Mouse (Mus musculus): Measurements from ENCODE around the gene Cpne9.

The Cpne9 gene

DNA sequence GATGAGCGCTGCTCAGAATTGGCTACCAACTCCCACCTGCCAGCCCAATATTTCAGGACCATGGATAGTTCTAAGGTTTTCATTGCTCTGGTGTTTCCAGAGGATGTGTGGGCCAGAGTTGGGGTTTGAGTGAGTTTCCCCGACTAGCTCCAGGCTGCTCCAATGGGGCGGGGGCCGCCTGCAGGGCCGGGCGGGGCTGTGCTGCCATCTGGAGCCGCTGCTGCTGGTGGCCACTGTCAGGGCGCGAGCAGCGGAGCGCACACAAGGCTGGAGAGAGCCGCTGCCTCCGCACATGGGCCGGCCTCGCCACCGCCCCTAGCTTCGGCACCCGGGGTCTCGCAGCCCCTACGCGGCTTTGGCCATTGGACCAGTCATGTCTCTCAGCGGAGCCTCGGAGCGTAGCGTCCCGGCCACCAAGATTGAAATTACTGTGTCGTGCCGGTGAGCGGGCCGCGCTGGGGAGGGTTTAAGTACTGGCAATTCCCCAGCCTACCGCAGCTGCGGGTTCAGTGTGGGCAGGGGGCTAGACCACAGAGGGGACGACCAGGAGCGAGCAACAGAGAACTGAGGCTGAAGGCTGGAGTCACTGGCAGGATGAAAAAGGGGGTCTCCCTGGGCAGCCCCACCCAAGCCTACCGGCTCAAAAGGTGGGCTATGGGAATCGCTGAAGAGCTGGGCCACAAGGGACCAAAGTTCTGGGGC, at the start of gene Cpne9:
TSS of gene Cpne9 (plus strand) at position 207 of the 702 bp plus-strand sequence.
- peak; percentile 45 for DNase-seq

GRCm38 (mm10) chr6:113235141-113235540, 47.0 kb upstream of the Cpne9 start:
- no peak for DNase-seq

DNA sequence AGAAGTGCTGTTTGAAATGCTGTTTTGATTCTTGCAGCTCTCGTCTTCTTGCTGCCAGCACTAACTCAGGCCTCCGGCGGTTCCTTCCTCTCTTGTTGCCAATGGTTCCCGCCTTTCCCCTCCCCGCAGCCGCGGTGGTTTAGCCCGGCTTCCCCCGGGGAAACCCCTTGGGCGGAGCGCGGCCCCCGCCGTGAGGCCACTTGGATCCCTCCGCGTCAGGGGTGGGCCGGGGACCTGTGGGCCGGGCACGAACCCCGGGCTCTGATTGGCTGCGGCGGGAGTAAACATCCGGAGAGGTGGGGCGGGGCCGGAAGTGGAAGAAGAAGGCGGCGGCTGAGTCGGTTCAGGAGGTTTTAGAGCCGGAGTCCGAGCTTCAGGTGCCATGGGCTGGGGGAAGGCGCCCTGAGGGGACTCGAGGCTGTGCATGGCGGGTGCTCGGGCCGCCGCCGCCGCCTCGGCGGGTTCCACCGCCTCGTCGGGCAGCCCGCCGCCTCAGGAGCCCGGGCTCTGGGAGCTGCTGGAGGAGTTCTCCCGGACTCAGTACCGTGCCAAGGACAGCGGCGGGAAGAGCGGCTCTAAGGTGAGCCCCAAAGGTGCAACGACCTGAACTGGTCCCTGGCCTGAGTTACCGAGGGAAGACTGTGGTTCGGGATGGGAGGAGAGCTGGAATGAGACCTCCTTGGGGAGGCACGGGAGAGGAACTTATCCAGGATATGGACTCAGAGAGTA, 44.4 kb upstream of the Cpne9 start, which contains the start of gene Mtmr14:
TSS of gene Mtmr14 (plus strand) at position 302 of the 729 bp plus-strand sequence.
- peak; percentile 99 for DNase-seq

- peak; percentile 15 for DNase-seq
These were observed 43.7 kb upstream of the Cpne9 start for GRCm38 (mm10) chr6:113238442-113238841.

DNA sequence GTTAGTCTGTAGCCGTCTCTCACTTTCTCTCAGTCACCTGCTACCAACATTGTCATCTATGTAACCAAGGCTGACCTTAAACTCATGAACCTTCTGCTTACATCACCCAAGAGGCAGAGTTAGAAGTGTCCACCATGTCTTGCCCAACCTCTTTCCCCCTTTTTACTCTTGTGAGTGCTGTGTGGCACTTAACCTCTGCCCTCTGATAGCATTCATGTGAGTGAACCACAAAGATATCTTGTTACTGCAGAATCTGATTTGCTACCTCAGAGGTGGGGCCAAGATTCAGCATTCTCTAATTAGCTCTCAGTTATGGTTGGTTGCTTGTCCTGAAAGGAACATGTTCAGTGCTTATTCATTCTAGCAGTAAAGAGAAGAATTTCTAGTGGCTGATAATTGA, 39.4 kb upstream of the Cpne9 start:
- DNase-seq: no peak

DNA sequence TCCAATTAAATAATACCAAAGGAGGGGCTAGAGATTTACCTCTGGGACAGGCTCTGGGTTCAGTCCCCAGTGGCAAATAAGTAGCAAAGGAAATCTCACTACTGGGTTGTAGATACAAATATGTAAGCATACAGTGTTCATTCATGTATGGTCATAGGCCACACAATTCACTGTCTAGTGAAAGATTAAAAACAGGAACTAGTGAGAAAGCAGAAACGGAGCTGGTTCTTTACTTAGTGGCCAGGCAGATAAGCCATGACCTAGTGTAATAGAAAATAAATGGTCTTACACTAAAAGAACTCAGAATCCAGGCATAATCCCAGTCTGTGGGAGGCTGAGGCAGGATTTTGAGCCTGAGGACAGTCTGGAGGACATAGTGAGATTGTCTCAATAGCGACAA, 36.5 kb upstream of the Cpne9 start:
- DNase-seq: no peak

- no peak for DNase-seq
These were observed 31.3 kb upstream of the Cpne9 start for GRCm38 (mm10) chr6:113250786-113251185.

- DNase-seq: no peak
These were observed 30.2 kb upstream of the Cpne9 start for GRCm38 (mm10) chr6:113251921-113252320.

GRCm38 (mm10) chr6:113254899-113255298, 27.2 kb upstream of the Cpne9 start:
- no peak for DNase-seq

GRCm38 (mm10) chr6:113261174-113261858, 20.8 kb upstream of the Cpne9 start:
- peak; percentile 18 for DNase-seq

DNA sequence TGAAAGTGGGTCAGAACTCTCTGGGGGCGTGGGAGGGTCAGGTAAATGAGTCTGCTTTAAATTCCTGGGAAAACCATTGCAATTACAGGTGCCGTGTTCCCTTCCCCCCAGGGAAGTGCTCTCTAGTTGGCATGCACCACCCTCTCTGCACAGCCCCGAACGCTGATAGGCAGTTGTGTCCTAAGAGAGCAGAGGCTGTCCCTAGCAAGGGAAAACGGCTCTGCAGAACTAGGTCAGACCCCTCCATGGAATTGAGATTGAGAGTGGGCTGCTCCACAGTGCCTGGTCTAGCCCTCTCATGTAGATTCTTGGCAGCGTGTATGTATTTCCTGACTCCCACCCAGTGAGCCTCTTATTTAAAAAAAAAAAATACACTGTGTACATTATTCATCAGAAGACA, 18.6 kb upstream of the Cpne9 start:
- DNase-seq: no peak

DNA sequence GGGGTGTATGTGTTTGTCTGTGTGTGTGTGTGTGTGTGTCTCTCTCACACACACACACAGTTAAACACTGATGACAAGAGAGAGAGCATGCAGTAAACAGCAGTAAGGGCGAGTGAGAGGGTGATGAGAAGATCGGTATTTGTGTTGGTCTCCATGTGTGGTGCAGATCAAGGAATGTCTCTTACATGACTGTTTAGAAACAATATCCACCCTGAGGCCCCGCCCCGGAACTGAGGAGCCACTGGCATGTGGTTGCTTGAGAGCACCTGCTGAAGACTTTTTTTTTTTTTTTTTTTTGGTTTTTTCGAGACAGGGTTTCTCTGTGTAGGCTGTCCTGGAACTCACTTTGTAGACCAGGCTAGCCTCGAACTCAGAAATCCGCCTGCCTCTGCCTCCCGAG, 17.7 kb upstream of the Cpne9 start:
- no peak for DNase-seq

DNA sequence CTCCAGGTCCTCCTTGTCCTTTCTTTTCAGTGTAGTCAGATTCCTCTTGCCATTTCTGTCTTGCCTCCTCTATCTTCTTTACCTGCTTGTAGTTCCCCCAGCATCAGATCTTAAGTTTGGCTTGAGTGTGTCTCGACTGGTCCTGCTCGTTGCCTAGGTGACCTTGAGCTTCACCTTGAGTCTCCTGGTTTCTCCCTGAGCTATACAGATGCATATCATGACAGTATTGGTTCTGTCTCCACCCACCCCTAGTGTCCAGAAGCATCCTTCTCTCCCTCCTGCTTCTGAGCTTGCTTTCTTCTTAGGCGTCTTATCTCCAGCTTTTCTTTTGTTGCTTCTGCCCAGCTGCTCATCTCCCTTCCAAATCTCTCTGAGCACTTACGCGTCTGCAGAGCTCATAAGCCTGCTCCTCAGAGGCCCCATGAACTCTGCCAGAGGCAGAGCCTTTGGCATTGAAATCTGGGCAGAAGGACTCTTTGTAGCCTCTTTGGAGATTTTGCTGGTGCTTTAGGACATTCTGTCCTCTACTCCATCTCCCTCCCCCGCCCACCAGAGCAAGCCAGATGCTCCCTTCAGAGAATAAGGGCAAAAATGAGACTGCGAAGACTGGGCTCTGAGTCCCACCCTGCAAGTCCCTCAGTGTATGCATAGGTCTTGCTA, 15.0 kb upstream of the Cpne9 start:
- no peak for DNase-seq

- DNase-seq: no peak
These were observed 14.1 kb upstream of the Cpne9 start for GRCm38 (mm10) chr6:113267988-113268387.

GRCm38 (mm10) chr6:113272365-113272764, 9.7 kb upstream of the Cpne9 start:
- no peak for DNase-seq

- DNase-seq: peak; percentile 18
These were observed 5.3 kb upstream of the Cpne9 start for GRCm38 (mm10) chr6:113276846-113277245.

DNA sequence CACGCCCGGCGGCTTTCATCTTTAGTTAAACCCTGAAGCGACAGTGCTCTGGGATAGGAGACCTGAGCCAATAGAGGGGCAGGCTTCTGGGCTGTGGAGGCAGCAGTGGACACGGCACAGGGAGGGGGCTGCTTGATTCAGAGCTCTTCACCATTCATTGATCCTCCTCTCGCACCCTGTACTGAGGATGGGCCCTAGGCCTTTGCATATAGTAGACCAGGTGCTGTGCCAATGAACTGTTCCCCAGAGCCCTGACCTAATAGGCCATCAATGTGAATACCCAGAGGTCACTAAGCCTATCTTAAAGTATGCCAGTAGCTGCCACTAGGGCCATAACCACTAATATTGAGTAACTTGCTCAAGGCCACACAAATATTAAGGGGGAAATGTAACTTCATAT, 431 bp upstream of the Cpne9 start:
- DNase-seq: peak; percentile 13

DNA sequence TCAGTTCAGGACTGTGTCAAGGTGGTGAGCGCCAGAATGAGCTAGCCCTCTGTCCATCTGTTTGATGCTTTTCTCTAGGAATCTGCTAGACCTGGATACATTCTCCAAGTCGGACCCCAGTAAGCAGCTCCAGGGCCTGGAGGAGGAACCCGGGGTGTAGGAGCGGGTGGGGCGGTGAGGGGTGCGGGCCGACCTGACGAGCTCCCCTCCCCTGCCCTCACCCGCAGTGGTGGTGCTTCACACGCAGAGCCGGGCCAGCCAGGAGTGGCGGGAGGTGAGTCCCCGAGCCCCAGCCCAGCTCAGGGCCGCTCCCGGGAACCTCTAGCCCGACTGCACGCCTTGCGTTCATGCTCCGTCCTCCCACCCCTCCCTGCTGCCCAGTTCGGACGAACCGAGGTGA, 862 bp downstream of the Cpne9 start:
- peak; percentile 47 for DNase-seq

- peak; percentile 57 for DNase-seq
These were observed 1.4 kb downstream of the Cpne9 start for GRCm38 (mm10) chr6:113283500-113283899.

DNA sequence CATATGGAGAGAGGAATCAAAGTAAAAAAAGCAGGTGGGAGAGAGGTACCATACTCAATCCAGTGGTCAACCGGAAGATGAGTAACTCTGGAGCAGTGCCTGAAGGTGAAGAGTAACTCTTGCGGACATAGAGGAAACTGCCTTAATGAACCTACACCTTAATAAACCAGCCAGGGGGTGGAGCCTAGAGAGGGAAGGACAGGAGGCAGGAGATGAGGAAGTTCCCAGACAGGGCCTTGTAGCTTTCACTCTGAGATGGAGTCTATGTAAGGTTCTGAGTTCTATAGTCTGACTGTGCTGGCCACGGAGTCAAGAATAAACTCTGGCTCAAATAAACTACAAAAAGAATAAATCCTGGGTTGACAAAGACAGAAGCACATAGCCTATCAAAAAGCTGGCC, 2.8 kb downstream of the Cpne9 start:
- no peak for DNase-seq

DNA sequence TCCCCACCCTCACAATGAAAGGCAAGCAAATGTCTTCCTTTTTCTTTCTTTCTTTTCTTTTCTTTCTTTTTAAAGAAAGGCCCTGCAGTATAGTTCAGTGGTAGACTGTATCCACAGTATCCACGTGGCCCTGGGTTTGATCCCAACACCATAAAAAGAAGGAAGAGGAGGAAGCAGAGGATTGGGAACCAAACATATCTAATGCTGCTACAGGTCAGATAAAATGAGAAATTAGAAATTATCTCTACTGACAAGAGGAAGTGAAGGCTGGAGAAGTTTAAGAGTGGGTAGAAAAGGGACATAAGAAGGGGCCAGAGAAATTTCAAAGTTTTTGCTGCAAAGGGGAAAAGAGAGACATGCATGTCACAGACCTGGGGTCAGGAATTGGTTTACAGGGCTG, 4.2 kb downstream of the Cpne9 start:
- no peak for DNase-seq

GRCm38 (mm10) chr6:113287236-113287635, 5.1 kb downstream of the Cpne9 start:
- DNase-seq: no peak

- no peak for DNase-seq
These were observed 7.2 kb downstream of the Cpne9 start for GRCm38 (mm10) chr6:113289346-113289745.

All from cerebellum, adult 9-10 months (tissue).